Mouse (Mus musculus) heart, postnatal 0 days (tissue): ENCODE measurements around the gene Stk38l. TPM values are rescaled to one million over a fixed set of nuclear protein-coding genes. Genes with fewer than 3 reads are reported as not detected.

Experiments
- ATAC-seq: fragments of 200-750 bp; cut with Nextera tagmentation; 2 replicates; pipeline ENCODE4 v1.8.0; 2017; ENCODE audit warnings: low read depth, moderate number of reproducible peaks, moderate library complexity; ENCODE audit not compliant: insufficient read depth
- DNase-seq: peaks from one replicate; pipeline ENCODE4 v3.0.0-alpha.2; 2016; ENCODE audit warnings: low spot score
- H3K27ac ChIP-seq: fragments of 300-500 bp; sonication (generic); 2 replicates; pipeline ENCODE4 v1.5.1; 2014; ENCODE audit warnings: low read depth, mild to moderate bottlenecking
- H3K27me3 ChIP-seq: fragments of 300-500 bp; sonication (generic); 2 replicates; pipeline ENCODE4 v1.6.1; 2014; ENCODE audit warnings: low read length, mixed read lengths; ENCODE audit not compliant: control insufficient read depth, insufficient read depth
- H3K36me3 ChIP-seq: fragments of 300-500 bp; sonication (generic); replicated peaks from 2 replicates; pipeline ENCODE4 v1.6.1; 2014; ENCODE audit warnings: low read length, mixed read lengths; ENCODE audit not compliant: control insufficient read depth, insufficient read depth
- H3K4me1 ChIP-seq: fragments of 300-500 bp; sonication (generic); 2 replicates; pipeline ENCODE4 v1.6.1; 2014; ENCODE audit warnings: antibody characterized with exemption; ENCODE audit not compliant: control insufficient read depth, insufficient read depth
- H3K4me2 ChIP-seq: fragments of 300-500 bp; sonication (generic); 2 replicates; pipeline ENCODE4 v1.6.1; 2014; ENCODE audit warnings: low read depth, mild to moderate bottlenecking, low read length, moderate library complexity
- H3K4me3 ChIP-seq: fragments of 300-500 bp; sonication (generic); 2 replicates; pipeline ENCODE4 v1.5.1; 2014; ENCODE audit warnings: low read depth, low read length
- H3K9ac ChIP-seq: fragments of 300-500 bp; sonication (generic); replicated peaks from 2 replicates; pipeline ENCODE4 v1.6.1; 2014; ENCODE audit warnings: low read depth, low read length, mixed read lengths
- H3K9me3 ChIP-seq: fragments of 300-500 bp; sonication (generic); replicated peaks from 2 replicates; pipeline ENCODE4 v1.6.1; 2016; ENCODE audit warnings: low read length; ENCODE audit not compliant: control insufficient read depth
- CTCF ChIP-seq: IDR thresholded peaks from 2 replicates; pipeline ENCODE4 v1.5.1; 2016; ENCODE audit warnings: antibody characterized with exemption, control low read depth, low read depth
- EP300 ChIP-seq: IDR thresholded peaks from 2 replicates; pipeline ENCODE4 v1.6.1; 2016; ENCODE audit warnings: antibody characterized with exemption, low read depth
- WGBS: fragments of 180-500 bp; shearing (Covaris S2); extraction: QIAGEN DNeasy Blood & Tissue Kit; methylation state at CpG from one replicate; pipeline ENCODE4 v1.1.7; 2014; 5-methylcytosine and 5-hydroxymethylcytosine counted together
- polyA plus RNA-seq: library from polyadenylated mRNA; unstranded; fragments of >200 nt; fragmentation: Nextera tagmentation; extraction: Ambion mirVana; gene quantifications from 2 replicates; pipeline ENCODE4 v1.2.1, GENCODE M21; 2015
- total RNA-seq: library from RNA; depleted of rRNA; stranded (reverse); fragments of >200 nt; gene quantifications from 2 replicates; pipeline ENCODE4 v1.2.3, GENCODE M21; 2014; ENCODE audit warnings: low replicate concordance

Stk38l gene
- total and polyA plus RNA-seq, 2 experiments from 2014 or later: 13.4 to 20.5 TPM

- Histone ChIP-seq H3K4me1 (peaks cover 38% of the 10 kb centered on the region), H3K9ac (no peak overlapping the region), H3K27ac (no peak overlapping the region), H3K4me3 (no peak overlapping the region), H3K36me3 (peaks cover 11% of the 10 kb centered on the region; the same call in 1 of the 2 replicates), H3K9me3 (no peaks in the 10 kb centered on the region), H3K27me3 (no peaks in the 10 kb centered on the region), H3K4me2 (no peak overlapping the region)
- 72% methylated on average over 2 of the region's 2 CpGs for WGBS
- ATAC-seq: no peak
- no peak for TF ChIP-seq EP300
- TF ChIP-seq CTCF: no peak
- DNase-seq: no peak
Observed at GRCm38 (mm10) chr6:146755136-146755535, 30.3 kb downstream of the Stk38l start.

GRCm38 (mm10) chr6:146755679-146756078, 30.9 kb downstream of the Stk38l start:
- H3K27ac ChIP-seq: no peak overlapping the region
- H3K4me2 ChIP-seq: no peak overlapping the region
- TF ChIP-seq CTCF: no peak
- TF ChIP-seq EP300: no peak
- no peak for ATAC-seq
- H3K9me3 ChIP-seq: no peaks in the 10 kb centered on the region
- no peak for DNase-seq
- H3K4me1 ChIP-seq: peaks cover 33% of the 10 kb centered on the region
- no peaks in the 10 kb centered on the region for H3K27me3 ChIP-seq
- 94% methylated on average over 4 of the region's 4 CpGs for WGBS
- H3K9ac ChIP-seq: no peak overlapping the region
- H3K36me3 ChIP-seq: peaks cover 17% of the 10 kb centered on the region; the same call in 1 of the 2 replicates
- H3K4me3 ChIP-seq: no peak overlapping the region

- H3K27me3 ChIP-seq: no peaks in the 10 kb centered on the region
- H3K4me1 ChIP-seq: peaks cover 5% of the 10 kb centered on the region; the same call in 1 of the 2 replicates
- H3K9ac ChIP-seq: no peak overlapping the region
- H3K36me3 ChIP-seq: peaks cover 25% of the 10 kb centered on the region
- TF ChIP-seq CTCF: no peak
- TF ChIP-seq EP300: no peak
- no peak overlapping the region for H3K4me2 ChIP-seq
- H3K27ac ChIP-seq: no peak overlapping the region
- no peak overlapping the region for H3K4me3 ChIP-seq
- WGBS: 93% methylated on average over 2 of the region's 2 CpGs
- no peaks in the 10 kb centered on the region for H3K9me3 ChIP-seq
- no peak for ATAC-seq
- no peak for DNase-seq
Observed at GRCm38 (mm10) chr6:146759027-146759426, 34.2 kb downstream of the Stk38l start.

- Histone ChIP-seq H3K27ac (no peak overlapping the region), H3K27me3 (no peaks in the 10 kb centered on the region), H3K4me2 (no peak overlapping the region), H3K36me3 (peaks cover 25% of the 10 kb centered on the region), H3K4me3 (no peak overlapping the region), H3K9ac (no peak overlapping the region), H3K4me1 (no peaks in the 10 kb centered on the region), H3K9me3 (no peaks in the 10 kb centered on the region)
- WGBS: 55% methylated on average over 2 of the region's 2 CpGs
- no peak for ATAC-seq
- no peak for DNase-seq
- TF ChIP-seq CTCF: no peak
- TF ChIP-seq EP300: no peak
Observed at GRCm38 (mm10) chr6:146760022-146760421, 35.2 kb downstream of the Stk38l start.

DNA sequence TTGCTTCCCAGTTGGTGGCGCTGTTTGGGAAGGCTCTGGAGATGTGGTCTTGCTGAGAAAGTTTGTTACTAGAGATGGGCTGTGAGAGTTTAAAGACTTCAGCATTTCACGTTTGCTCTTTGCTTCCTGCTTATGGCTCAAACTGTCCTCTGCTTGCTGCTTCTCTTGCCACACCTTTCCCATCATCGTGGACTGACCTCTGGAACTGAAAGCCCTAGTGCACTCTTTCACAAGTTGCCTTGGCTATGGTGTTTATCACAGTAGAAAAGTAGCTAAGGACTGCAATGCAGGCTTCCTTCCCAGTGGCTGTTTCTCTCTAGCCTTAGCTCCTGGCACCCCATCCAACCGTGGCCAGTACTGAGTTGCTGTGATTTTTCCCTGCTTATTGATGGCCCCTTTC, 35.9 kb downstream of the Stk38l start:
- ATAC-seq: no peak
- no peak for TF ChIP-seq CTCF
- TF ChIP-seq EP300: no peak
- Histone ChIP-seq H3K27me3 (no peaks in the 10 kb centered on the region), H3K9ac (no peak overlapping the region), H3K27ac (no peak overlapping the region), H3K36me3 (peaks cover 25% of the 10 kb centered on the region), H3K4me2 (no peak overlapping the region), H3K4me3 (no peak overlapping the region), H3K9me3 (no peaks in the 10 kb centered on the region), H3K4me1 (no peaks in the 10 kb centered on the region)
- 67% methylated on average over 4 of the region's 4 CpGs for WGBS
- no peak for DNase-seq

GRCm38 (mm10) chr6:146762264-146762898, 37.6 kb downstream of the Stk38l start:
- Histone ChIP-seq H3K27ac (no peak overlapping the region), H3K36me3 (peaks cover 40% of the 10 kb centered on the region), H3K27me3 (no peaks in the 10 kb centered on the region), H3K4me1 (no peaks in the 10 kb centered on the region), H3K4me2 (no peak overlapping the region), H3K9ac (no peak overlapping the region), H3K9me3 (no peaks in the 10 kb centered on the region), H3K4me3 (no peak overlapping the region)
- ATAC-seq (no peak), DNase-seq (no peak)
- TF ChIP-seq EP300 (no peak), CTCF (peak; percentile 61)
- 56% methylated on average over 5 of the region's 5 CpGs for WGBS
